Mouse (Mus musculus) kidney, adult 2 months (tissue): ENCODE results near the gene Rasip1. TPM values are rescaled to one million over a fixed set of nuclear protein-coding genes. Genes with fewer than 3 reads are reported as not detected.

Experiments
- DNase-seq: peaks from one replicate; pipeline ENCODE4 v3.0.0; 2021
- H3K27ac ChIP-seq: fragments of 200-500 bp; 2 replicates; pipeline ENCODE4 v1.5.1; 2012; ENCODE audit warnings: low read depth, low read length, control low read depth, inconsistent platforms; ENCODE audit not compliant: insufficient read depth
- H3K27me3 ChIP-seq: fragments of 200-500 bp; replicated peaks from 2 replicates; pipeline ENCODE4 v1.6.1; 2012; ENCODE audit warnings: mild to moderate bottlenecking, moderate library complexity, low read length, inconsistent platforms; ENCODE audit not compliant: control insufficient read depth, insufficient read depth
- H3K36me3 ChIP-seq: fragments of 200-500 bp; 2 replicates; pipeline ENCODE4 v1.6.1; 2012; ENCODE audit warnings: mild to moderate bottlenecking, moderate library complexity, low read length, inconsistent platforms; ENCODE audit not compliant: control insufficient read depth, insufficient read depth
- H3K4me1 ChIP-seq: fragments of 200-500 bp; 2 replicates; pipeline ENCODE4 v1.6.1; 2011; ENCODE audit warnings: low read length; ENCODE audit not compliant: control insufficient read depth, insufficient read depth
- H3K4me3 ChIP-seq: fragments of 200-500 bp; 2 replicates; pipeline ENCODE4 v1.5.1; 2011; ENCODE audit warnings: mild to moderate bottlenecking, low read depth, low read length, control low read depth; ENCODE audit not compliant: insufficient read depth
- CTCF ChIP-seq: fragments of 200-500 bp; conservative IDR thresholded peaks from 2 replicates; pipeline ENCODE4 v1.5.1; 2011; ENCODE audit warnings: low read depth, mild to moderate bottlenecking, control low read depth, low read length, moderate library complexity, mixed read lengths; ENCODE audit not compliant: insufficient read depth, insufficient read length
- POLR2A ChIP-seq: fragments of 200-500 bp; IDR thresholded peaks from one replicate; pipeline ENCODE4 v1.6.1; 2011; ENCODE audit warnings: low read depth, low read length, control low read depth
- WGBS: fragments of 180-500 bp; shearing (Covaris S2); methylation state at CpG from one replicate; pipeline ENCODE4 v1.1.7; 2018; 5-methylcytosine and 5-hydroxymethylcytosine counted together
- polyA plus RNA-seq: library from polyadenylated mRNA; depleted of rRNA; stranded (reverse); fragments of >200 nt; gene quantifications from 2 replicates; pipeline ENCODE4 v1.2.3, GENCODE M21; 2012

Gene Rasip1
- polyA plus RNA-seq, 1 experiment = 20.4 TPM

GRCm38 (mm10) chr7:45640191-45640957, 13.1 kb downstream of the Rasip1 start:
- no peak overlapping the region for H3K4me3 ChIP-seq
- H3K36me3 ChIP-seq = no peaks in the 10 kb centered on the region
- peak; percentile 52 for DNase-seq
- WGBS = 61% methylated on average over 19 of the region's 19 CpGs
- H3K4me1 ChIP-seq = no peaks in the 10 kb centered on the region; the same call in 1 of the 2 replicates
- TF ChIP-seq POLR2A = no peak
- TF ChIP-seq CTCF = no peak
- H3K27me3 ChIP-seq = no peaks in the 10 kb centered on the region
- peak overlapping the region; percentile 21; the same call in 1 of the 2 replicates for H3K27ac ChIP-seq

DNA sequence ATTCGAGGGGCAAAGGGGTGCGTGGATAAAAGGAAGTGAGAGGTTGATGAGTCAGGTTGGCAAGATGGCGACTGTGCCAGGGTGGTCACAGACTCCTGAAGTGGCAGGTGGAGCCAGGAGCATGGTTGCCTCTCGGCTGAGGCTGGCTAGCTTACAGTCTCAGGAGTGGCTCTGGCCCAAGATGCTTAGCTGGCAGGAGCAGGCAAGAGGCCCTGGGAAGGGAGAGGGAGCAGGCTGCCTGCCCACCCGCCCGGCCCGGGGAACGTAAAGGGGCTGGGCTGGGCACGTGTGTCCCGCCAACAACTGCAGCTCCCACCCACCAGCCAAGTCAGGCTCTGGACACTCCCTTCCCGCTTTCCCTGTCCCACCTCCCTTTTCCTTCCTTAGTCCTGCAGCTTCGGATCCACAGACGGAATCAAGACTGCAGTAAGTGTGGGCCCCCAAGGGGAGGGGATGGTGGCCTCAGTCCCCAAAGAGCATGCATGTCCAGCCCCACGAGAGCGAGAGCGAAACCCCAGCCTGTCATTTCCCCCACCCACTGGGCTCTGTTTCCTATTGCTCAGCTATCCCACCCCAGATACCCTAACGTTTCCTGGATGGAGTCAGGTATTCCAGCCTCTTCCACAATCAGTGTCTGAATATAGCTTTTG, 14.2 kb downstream of the Rasip1 start:
- no peaks in the 10 kb centered on the region; the same call in 1 of the 2 replicates for H3K4me1 ChIP-seq
- H3K4me3 ChIP-seq = peak overlapping the region; percentile 41; the same call in 1 of the 2 replicates
- H3K27ac ChIP-seq = peak overlapping the region; percentile 24; the same call in 1 of the 2 replicates
- no peaks in the 10 kb centered on the region for H3K27me3 ChIP-seq
- peak; percentile 49 for DNase-seq
- TF ChIP-seq POLR2A (no peak), CTCF (no peak)
- WGBS = 53% methylated on average over 17 of the region's 17 CpGs
- no peaks in the 10 kb centered on the region for H3K36me3 ChIP-seq

DNA sequence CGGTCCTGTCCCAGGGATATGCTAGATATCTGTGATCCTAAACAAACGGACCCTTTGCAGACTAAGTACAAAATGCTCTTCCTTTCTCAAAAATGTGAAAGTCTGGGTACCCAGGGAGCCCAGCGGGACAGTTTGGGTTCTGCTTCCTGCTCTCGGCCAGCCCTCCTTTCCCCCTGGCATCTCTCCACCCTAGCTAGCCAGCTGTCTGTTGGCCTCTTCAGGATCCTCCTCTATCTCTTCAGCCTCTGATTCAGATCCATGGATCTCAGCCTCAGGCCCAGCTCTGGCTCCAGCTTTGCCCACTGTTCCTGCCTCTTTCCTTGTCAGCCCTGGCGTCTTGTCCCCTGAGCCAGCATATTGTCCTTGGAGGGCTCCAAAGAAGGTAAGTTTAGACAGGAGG, 14.8 kb downstream of the Rasip1 start:
- H3K27ac ChIP-seq = peak overlapping the region; percentile 24; the same call in 1 of the 2 replicates
- no peaks in the 10 kb centered on the region; the same call in 1 of the 2 replicates for H3K4me1 ChIP-seq
- WGBS = 69% methylated on average over 5 of the region's 5 CpGs
- no peak for TF ChIP-seq POLR2A
- peak overlapping the region; percentile 41; the same call in 1 of the 2 replicates for H3K4me3 ChIP-seq
- DNase-seq = no peak
- no peaks in the 10 kb centered on the region for H3K27me3 ChIP-seq
- H3K36me3 ChIP-seq = no peaks in the 10 kb centered on the region

GRCm38 (mm10) chr7:45642503-45643255, 15.4 kb downstream of the Rasip1 start:
- Histone ChIP-seq H3K36me3 (no peaks in the 10 kb centered on the region), H3K27ac (0 out of 2 replicates have a peak overlapping the region, but pooled peaks have one; percentile 10), H3K4me3 (peak overlapping the region; percentile 48), H3K27me3 (no peaks in the 10 kb centered on the region), H3K4me1 (no peaks in the 10 kb centered on the region; the same call in 1 of the 2 replicates)
- TF ChIP-seq CTCF (no peak), POLR2A (no peak)
- DNase-seq = no peak
- WGBS = 48% methylated on average over 16 of the region's 16 CpGs

DNA sequence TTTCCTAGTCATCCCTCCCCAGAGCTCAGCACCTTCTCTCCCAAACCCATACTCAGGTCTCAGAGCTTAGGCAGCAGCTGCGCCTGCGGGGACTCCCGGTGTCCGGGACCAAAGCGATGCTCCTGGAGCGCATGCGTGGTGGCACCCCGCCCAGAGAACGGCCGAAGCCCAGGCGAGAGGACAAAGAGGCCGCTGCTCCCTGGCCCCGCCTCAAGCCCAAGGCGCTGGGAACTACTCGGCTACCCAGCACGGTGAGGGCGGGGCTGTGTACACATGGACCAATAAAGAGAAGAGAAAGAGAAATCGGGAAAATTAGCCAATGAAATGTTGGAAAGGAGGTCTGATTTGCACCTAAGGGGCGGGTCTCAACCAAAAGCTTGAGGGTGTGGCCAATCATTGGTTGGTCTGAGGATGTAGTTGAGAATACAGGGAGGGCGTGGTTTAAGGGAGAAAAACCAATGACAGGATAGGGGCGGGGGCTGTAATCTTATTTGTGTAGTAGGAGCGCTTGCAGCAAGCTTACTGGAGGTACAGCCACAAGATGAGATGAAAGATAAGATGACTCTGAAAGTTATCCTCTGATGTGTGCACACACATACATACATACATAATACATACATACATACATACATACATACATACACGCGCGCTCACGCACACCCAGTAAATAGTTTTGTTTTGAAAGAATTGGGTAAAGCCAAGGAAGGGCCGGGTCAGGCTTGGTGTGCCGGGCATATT, 16.3 kb downstream of the Rasip1 start:
- WGBS = 15% methylated on average over 28 of the region's 28 CpGs

GRCm38 (mm10) chr7:45644183-45644582, 16.9 kb downstream of the Rasip1 start:
- no peak for TF ChIP-seq POLR2A
- no peaks in the 10 kb centered on the region for H3K36me3 ChIP-seq
- no peak for DNase-seq
- 21% methylated on average over 18 of the region's 18 CpGs for WGBS
- peak overlapping the region; percentile 26; the same call in 1 of the 2 replicates for H3K27ac ChIP-seq
- peak overlapping the region; percentile 16 for H3K4me3 ChIP-seq
- no peaks in the 10 kb centered on the region for H3K27me3 ChIP-seq
- no peaks in the 10 kb centered on the region for H3K4me1 ChIP-seq

More for the DNA sequence above, 16.3 kb downstream of the Rasip1 start:
- H3K27me3 ChIP-seq = no peaks in the 10 kb centered on the region
- H3K4me3 ChIP-seq = peak overlapping the region; percentile 48
- peak overlapping the region; percentile 26; the same call in 1 of the 2 replicates for H3K27ac ChIP-seq
- DNase-seq = peak; percentile 93
- no peaks in the 10 kb centered on the region for H3K4me1 ChIP-seq
- no peaks in the 10 kb centered on the region for H3K36me3 ChIP-seq
- no peak for TF ChIP-seq POLR2A
- TF ChIP-seq CTCF = no peak
